Comparison of ENCODE assay signal across 12 mouse cellular contexts in genomic region chr7:16063490-16063889, GRCm38 (mm10). TPM values are rescaled to one million over a fixed set of nuclear protein-coding genes. Genes with fewer than 3 reads are reported as not detected.
DNase-seq lines count a peak whose midpoint lies in the region; ATAC-seq and TF ChIP-seq lines count a peak whose summit lies in the region.
"Had no signal": no experiment of that assay in that cellular context is flagged by ENCODE, and none has a peak within 500 bp of the region (broad histone marks: within the 10 kb centered on the region; RNA-seq: fewer than 3 reads in every experiment).

No protein-coding gene starts in this region.

- no peak for DNase-seq in kidney, adult 2 months
- no peak for DNase-seq in kidney, adult 8-10 months
- DNase-seq in 3T3-L1 (ENCODE audit: low read depth, low spot score), result peak; percentile 2
- DNase-seq in ovary, postnatal 10 days (ENCODE audit: low spot score), result no peak
- DNase-seq in layer of hippocampus, postnatal 10 days (ENCODE audit: low spot score in 2 of 2), result no peak
- no peak for DNase-seq in frontal cortex, postnatal 14 days (ENCODE audit: low spot score in 2 of 2)

- no peak overlapping the region for H3K27ac ChIP-seq in kidney, adult 2 months (ENCODE audit: insufficient read depth, low read depth, low read length)
- H3K27ac ChIP-seq: forebrain, embryonic 10.5 days; hindbrain, embryonic 10.5 days; midbrain, embryonic 13.5 days had no signal

- peak; percentile 46 for ATAC-seq in granulocyte monocyte progenitor cell, adult 5-6 weeks (replicated peaks; ENCODE audit: poor library complexity, severe bottlenecking)
- ATAC-seq: midbrain, embryonic 13.5 days had no signal

- peaks cover 6% of the 10 kb centered on the region; the same call in 1 of the 2 replicates for H3K9me3 ChIP-seq in E14TG2a.4 (ENCODE audit: low read length)
- H3K9me3 ChIP-seq: midbrain, embryonic 13.5 days had no signal

- H3K36me3 ChIP-seq in kidney, adult 2 months (ENCODE audit: control insufficient read depth, insufficient read depth, low read length), result no peaks in the 10 kb centered on the region
- no peaks in the 10 kb centered on the region for H3K36me3 ChIP-seq in E14TG2a.4 (ENCODE audit: insufficient read depth, low read length)
- H3K36me3 ChIP-seq: forebrain, embryonic 10.5 days; hindbrain, embryonic 10.5 days; midbrain, embryonic 13.5 days had no signal

- H3K4me3 ChIP-seq in kidney, adult 2 months (ENCODE audit: insufficient read depth, low read depth, low read length), result no peak overlapping the region
- no peak overlapping the region for H3K4me3 ChIP-seq in E14TG2a.4 (replicated peaks; ENCODE audit: low read length)
- H3K4me3 ChIP-seq: forebrain, embryonic 10.5 days; hindbrain, embryonic 10.5 days; midbrain, embryonic 13.5 days had no signal

- no peak for TF ChIP-seq POLR2A in kidney, adult 2 months (IDR thresholded peaks at IDR 0.05; ENCODE audit: low read depth, low read length)

- WGBS in kidney, adult 2 months, result 48% methylated on average over 4 of the region's 4 CpGs

- no peaks in the 10 kb centered on the region for H3K4me1 ChIP-seq in kidney, adult 2 months (ENCODE audit: control insufficient read depth, insufficient read depth, low read length)
- peaks cover 6% of the 10 kb centered on the region for H3K4me1 ChIP-seq in E14TG2a.4 (replicated peaks; ENCODE audit: low read depth, low read length)
- H3K4me1 ChIP-seq: hindbrain, embryonic 10.5 days; midbrain, embryonic 13.5 days had no signal

- no peaks in the 10 kb centered on the region; the same call in 1 of the 2 replicates for H3K27me3 ChIP-seq in kidney, adult 2 months (replicated peaks; ENCODE audit: control insufficient read depth, insufficient read depth, low read length)
- peaks cover 49% of the 10 kb centered on the region for H3K27me3 ChIP-seq in E14TG2a.4 (ENCODE audit: insufficient read depth, low read length)

- peak; percentile 38; the same call in 1 of the 2 replicates for TF ChIP-seq CTCF in kidney, adult 2 months (conservative IDR thresholded peaks at IDR 0.05; ENCODE audit: insufficient read depth, insufficient read length, low read depth, low read length)
- peak; percentile 87 for TF ChIP-seq CTCF in E14TG2a.4 (conservative IDR thresholded peaks at IDR 0.05; ENCODE audit: low read length)

RNA-seq across cellular contexts. Expression of gene Zfp541, which starts 1.9 kb away (rescaled TPM):
- polyA plus RNA-seq in kidney, adult 2 months (2012; rRNA removed), result 0.03 TPM in 1 of 2 replicates, not detected in the other
- total RNA-seq in granulocyte monocyte progenitor cell, adult 5-6 weeks (2014; fragmentation: Nextera tagmentation), result not detected in 2 replicates
- 0.31 TPM in 1 of 2 replicates, not detected in the other for total RNA-seq in granulocyte monocyte progenitor cell, adult 5-6 weeks (2017)
- under 1 TPM; 0.40 to 0.43 TPM for total RNA-seq in layer of hippocampus, postnatal 10 days (2021)
- polyA plus RNA-seq: forebrain, embryonic 10.5 days; large intestine, adult 2 months; midbrain, embryonic 13.5 days had no signal

RNA-seq across cellular contexts. Expression of gene Bicra, which starts 15.8 kb away (rescaled TPM):
- 7.9 and 8.6 TPM in 2 replicates for polyA plus RNA-seq in kidney, adult 2 months (2012; rRNA removed)
- total RNA-seq in granulocyte monocyte progenitor cell, adult 5-6 weeks (2014; fragmentation: Nextera tagmentation), result 12.2 and 21.8 TPM in 2 replicates
- 0.34 and 0.93 TPM in 2 replicates for total RNA-seq in granulocyte monocyte progenitor cell, adult 5-6 weeks (2017)
- 10 to 100 TPM; 19.3 to 21.1 TPM for total RNA-seq in layer of hippocampus, postnatal 10 days (2021)

RNA-seq across cellular contexts. Expression of gene Napa, which starts 34.8 kb away (rescaled TPM):
- polyA plus RNA-seq in kidney, adult 2 months (2012; rRNA removed), result 177 and 207 TPM in 2 replicates
- total RNA-seq in granulocyte monocyte progenitor cell, adult 5-6 weeks (2014; fragmentation: Nextera tagmentation), result 81.0 and 105 TPM in 2 replicates
- total RNA-seq in granulocyte monocyte progenitor cell, adult 5-6 weeks (2017), result 38.5 and 39.5 TPM in 2 replicates
- total RNA-seq in layer of hippocampus, postnatal 10 days (2021), result 100 to 1,000 TPM; 191 to 195 TPM

RNA-seq across cellular contexts. Expression of gene Kptn, which starts 56.2 kb away (rescaled TPM):
- 28.7 and 32.5 TPM in 2 replicates for polyA plus RNA-seq in kidney, adult 2 months (2012; rRNA removed)
- 19.2 and 20.9 TPM in 2 replicates for total RNA-seq in granulocyte monocyte progenitor cell, adult 5-6 weeks (2014; fragmentation: Nextera tagmentation)
- 9.7 and 11.2 TPM in 2 replicates for total RNA-seq in granulocyte monocyte progenitor cell, adult 5-6 weeks (2017)
- 10 to 100 TPM; 33.3 to 39.1 TPM for total RNA-seq in layer of hippocampus, postnatal 10 days (2021)
